ENCODE assay signal across 8 mouse cellular contexts in genomic region chr17:6106361-6107014, GRCm38 (mm10). TPM values are rescaled to one million over a fixed set of nuclear protein-coding genes. Genes with fewer than 3 reads are reported as not detected.
DNase-seq lines count a peak whose midpoint lies in the region; ATAC-seq lines count a peak whose summit lies in the region.

Tulp4 (plus strand) TSS chr17:6106437.

- peaks cover 31% of the 10 kb centered on the region for H3K27me3 ChIP-seq in erythroblast, embryonic 14.5 days (ENCODE audit: control insufficient read depth)
- 0 out of 2 replicates have a peak, but pooled peaks cover 12% of the 10 kb centered on the region for H3K27me3 ChIP-seq in heart, embryonic 12.5 days (replicated peaks)
- no peaks in the 10 kb centered on the region for H3K27me3 ChIP-seq in kidney, embryonic 16.5 days (ENCODE audit: insufficient read depth, low read length)

- under 1% methylated on average over 35 of the region's 76 CpGs for WGBS in heart, embryonic 12.5 days
- under 1% methylated on average over 32 of the region's 76 CpGs for WGBS in kidney, embryonic 16.5 days

- peak within 1 kb of the TSS; percentile 78 for H3K4me2 ChIP-seq in heart, embryonic 12.5 days
- H3K4me2 ChIP-seq in kidney, embryonic 16.5 days (replicated peaks; ENCODE audit: low read depth, low read length), result peak within 1 kb of the TSS; percentile 80

- peak; percentile 99 for ATAC-seq in heart, embryonic 12.5 days (ENCODE audit: insufficient number of reproducible peaks, low FRiP score)
- peak; percentile 98 for ATAC-seq in kidney, embryonic 16.5 days (ENCODE audit: low FRiP score, low TSS enrichment)

- peak; percentile 92 for DNase-seq in CD4-positive helper T cell, adult 2 months (ENCODE audit: low read depth, low spot score)
- DNase-seq in brain, embryonic 18.5 days (ENCODE audit: low read depth, low spot score), result peak; percentile 88
- peak; percentile 92 for DNase-seq in liver
- DNase-seq in monocyte, adult 2 months (ENCODE audit: low read depth in 1 of 2, low spot score in 2 of 2), result peak; percentile 53 to 74
- peak; percentile 52 to 64 for DNase-seq in spleen, postnatal 14 days (ENCODE audit: low spot score in 2 of 2)

- H3K9ac ChIP-seq in heart, embryonic 12.5 days, result peak within 1 kb of the TSS; percentile 99
- peak within 1 kb of the TSS; percentile 96 for H3K9ac ChIP-seq in kidney, embryonic 16.5 days (replicated peaks; ENCODE audit: low read length)

- no peaks in the 10 kb centered on the region for H3K36me3 ChIP-seq in erythroblast, embryonic 14.5 days (ENCODE audit: control insufficient read depth)
- H3K36me3 ChIP-seq in heart, embryonic 12.5 days, result peaks cover 3% of the 10 kb centered on the region; the same call in 1 of the 2 replicates
- no peaks in the 10 kb centered on the region for H3K36me3 ChIP-seq in kidney, embryonic 16.5 days (ENCODE audit: insufficient read depth, low read length)

- H3K4me1 ChIP-seq in erythroblast, embryonic 14.5 days (ENCODE audit: control insufficient read depth), result peaks cover 17% of the 10 kb centered on the region
- peaks cover 24% of the 10 kb centered on the region for H3K4me1 ChIP-seq in heart, embryonic 12.5 days (replicated peaks)
- peaks cover 16% of the 10 kb centered on the region for H3K4me1 ChIP-seq in kidney, embryonic 16.5 days (ENCODE audit: insufficient read depth, low read length)

- peak within 1 kb of the TSS; percentile 97 for H3K27ac ChIP-seq in heart, embryonic 12.5 days (ENCODE audit: poor library complexity, severe bottlenecking)
- H3K27ac ChIP-seq in kidney, embryonic 16.5 days (ENCODE audit: low read length), result peak within 1 kb of the TSS; percentile 92

- H3K4me3 ChIP-seq in erythroblast, embryonic 14.5 days (replicated peaks), result peak within 1 kb of the TSS; percentile 80
- H3K4me3 ChIP-seq in heart, embryonic 12.5 days, result peak within 1 kb of the TSS; percentile 100
- H3K4me3 ChIP-seq in kidney, embryonic 16.5 days (ENCODE audit: low read length), result peak within 1 kb of the TSS; percentile 90

- H3K9me3 ChIP-seq in erythroblast, embryonic 14.5 days (ENCODE audit: control insufficient read depth, low read length), result no peaks in the 10 kb centered on the region
- H3K9me3 ChIP-seq in heart, embryonic 12.5 days (replicated peaks), result no peaks in the 10 kb centered on the region
- H3K9me3 ChIP-seq in kidney, embryonic 16.5 days (ENCODE audit: low read length), result no peaks in the 10 kb centered on the region

RNA-seq across cellular contexts. Expression of gene Tulp4, which starts in this region (rescaled TPM):
- 2.7 and 3.0 TPM in 2 replicates for polyA plus RNA-seq in erythroblast, embryonic 14.5 days (2012)
- polyA plus RNA-seq in heart, embryonic 12.5 days (2016; fragmentation: Nextera tagmentation; extraction: Ambion mirVana), result 48.9 and 59.4 TPM in 2 replicates
- polyA plus RNA-seq in kidney, embryonic 16.5 days (2015; fragmentation: Nextera tagmentation; extraction: Ambion mirVana), result 81.3 and 94.6 TPM in 2 replicates

Comparison
In these comparisons a context has a peak if more than half of its experiments do, and no peak if none do; other contexts are left out.
1. Peak in every context shown above with its lines: DNase-seq, ATAC-seq, H3K4me3 ChIP-seq and H3K27ac ChIP-seq.
2. RNA of gene Tulp4 (polyA plus RNA-seq): 81.3 to 94.6 TPM in kidney, embryonic 16.5 days and 48.9 to 59.4 TPM in heart, embryonic 12.5 days; 2.7 to 3.0 TPM in erythroblast, embryonic 14.5 days; every median in the first group is over 10 times any median in the second.